Mouse (Mus musculus): ENCODE results near the gene Wtip.

DNA sequence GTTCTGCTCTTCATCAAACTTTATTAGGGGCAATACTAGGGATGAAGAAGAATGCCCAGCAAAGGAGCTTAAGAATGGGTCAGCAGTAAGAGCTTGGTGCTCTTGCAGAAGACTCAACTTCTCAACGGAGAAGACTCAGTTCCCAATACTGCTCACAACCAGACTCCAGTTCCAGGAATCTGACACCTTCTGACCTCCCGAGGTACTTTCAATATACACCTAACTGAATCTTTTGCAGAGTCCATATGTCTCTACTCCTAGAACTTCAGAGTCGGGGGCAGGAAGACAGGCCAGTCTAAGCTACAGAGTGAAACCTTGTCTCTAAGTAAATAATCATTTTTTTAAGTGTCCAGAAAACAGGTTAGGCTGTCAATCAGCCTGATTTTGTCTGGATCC, 1.1 kb downstream of the Wtip start:
- TF ChIP-seq CTCF (IDR thresholded peaks at IDR 0.05; ENCODE audit: low read depth, low read length) (no peak), POLR2A (IDR thresholded peaks at IDR 0.05; ENCODE audit: insufficient read depth, low read length) (no peak)
